Mouse (Mus musculus) T-helper 2 cell (primary cell): ENCODE results near the gene Arhgap17.

Experiments
- in situ Hi-C: fragments of 300-600 bp; cut with MboI, MseI; formaldehyde crosslinking; loops from one replicate; pipeline ENCODE4 v1.15.1; 2025; ENCODE audit warnings: high pct_unique_total_duplicates

Arhgap17 gene

DNA sequence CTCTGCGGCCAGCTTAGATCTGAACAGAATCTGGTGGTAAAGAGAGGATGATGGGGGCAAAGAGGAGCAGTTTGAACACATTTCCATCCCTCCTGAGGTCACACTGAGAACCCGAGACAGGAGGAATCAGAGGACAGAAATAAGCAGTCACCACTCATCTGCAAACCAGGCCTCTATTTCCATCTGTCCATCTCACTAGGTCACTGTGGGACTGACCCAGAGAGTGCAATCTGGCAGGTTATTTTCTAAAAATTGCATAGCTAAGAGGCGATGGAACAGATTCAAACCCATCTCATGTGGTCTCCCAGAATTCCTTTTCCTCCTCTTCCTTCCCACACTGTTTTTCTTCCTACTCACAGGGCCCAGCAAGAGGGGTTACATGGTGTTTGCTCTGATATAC lies 81.8 kb downstream of the Arhgap17 start:
- in situ Hi-C loops = no loop called here

DNA sequence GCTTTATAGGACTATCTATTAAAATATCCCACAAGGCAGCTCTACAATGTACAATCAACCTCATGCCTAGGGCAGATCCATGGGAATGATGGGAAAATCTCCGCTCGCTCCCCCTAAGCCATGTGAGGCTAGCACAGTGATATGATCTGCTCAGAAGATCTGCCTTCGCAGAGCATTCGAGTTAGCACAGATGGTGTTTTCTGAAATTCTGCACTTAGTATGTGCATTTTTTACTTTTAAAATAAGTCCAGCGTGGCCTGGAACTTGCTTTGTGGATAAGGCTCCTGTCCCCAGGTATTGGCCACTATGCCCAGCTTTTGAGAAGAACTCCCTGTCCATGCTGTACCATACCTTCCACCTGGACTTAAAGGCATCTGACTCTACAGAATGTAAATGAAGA lies 83.8 kb downstream of the Arhgap17 start:
- in situ Hi-C loops = no loop called here

DNA sequence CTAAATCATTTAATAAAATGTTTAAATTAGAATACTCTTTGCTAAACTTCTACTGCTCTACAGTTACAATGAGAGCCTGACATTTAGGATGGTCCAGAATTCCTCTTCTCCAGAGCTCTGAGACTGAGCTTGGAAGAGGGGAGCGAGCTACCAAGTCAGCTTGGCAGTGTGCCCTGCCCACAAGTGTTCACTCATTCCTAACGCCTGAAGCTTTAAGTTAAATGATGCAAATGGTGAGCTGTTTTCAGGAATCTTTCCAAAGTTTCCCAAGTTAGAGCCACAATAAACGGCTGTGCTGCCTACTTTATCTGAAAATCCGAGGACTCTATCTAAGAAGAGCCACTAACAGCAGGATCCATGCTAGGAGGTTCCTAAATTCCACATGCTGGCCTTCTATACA lies 85.9 kb downstream of the Arhgap17 start:
- in situ Hi-C loops = no loop called here

DNA sequence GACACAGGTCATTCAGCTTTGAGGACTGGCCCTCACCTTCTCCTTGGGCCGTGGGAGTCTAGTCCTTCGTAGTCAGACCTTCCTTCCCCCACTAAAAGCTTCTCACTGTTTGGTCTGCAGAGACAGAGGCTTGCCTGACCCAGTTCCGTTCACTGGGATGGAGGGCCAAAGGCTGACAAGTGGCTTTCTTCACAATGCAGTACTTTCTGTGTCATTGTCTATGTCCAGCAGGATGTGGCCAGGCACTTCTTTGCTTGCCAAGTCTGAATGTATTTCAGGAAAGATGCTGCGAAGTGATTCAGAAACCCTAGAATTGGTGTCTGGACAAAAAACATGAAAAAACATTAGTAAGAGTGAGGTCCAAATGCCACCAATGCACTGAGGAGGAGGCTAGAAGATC lies 89.9 kb downstream of the Arhgap17 start:
- in situ Hi-C loops = no loop called here

DNA sequence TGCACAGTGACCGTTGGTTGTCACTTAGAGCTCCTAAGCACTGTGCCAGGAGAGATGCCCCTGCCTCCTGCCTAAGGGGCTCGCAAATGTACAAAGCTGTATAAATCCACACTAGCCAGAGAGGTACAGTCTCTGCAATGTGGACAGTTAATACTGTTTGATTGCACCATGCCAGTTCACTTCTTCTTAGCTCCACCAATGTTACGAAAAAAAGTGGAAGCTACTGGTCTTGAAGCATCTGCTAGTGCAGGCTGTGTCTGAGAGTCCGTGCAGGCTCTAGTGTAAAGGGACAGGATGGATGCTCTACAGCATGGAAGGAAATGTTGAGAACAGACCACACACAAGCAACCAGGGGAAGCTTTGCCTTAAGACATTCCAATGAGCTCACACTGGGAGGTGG lies 93.1 kb downstream of the Arhgap17 start:
- in situ Hi-C loops = no loop called here

DNA sequence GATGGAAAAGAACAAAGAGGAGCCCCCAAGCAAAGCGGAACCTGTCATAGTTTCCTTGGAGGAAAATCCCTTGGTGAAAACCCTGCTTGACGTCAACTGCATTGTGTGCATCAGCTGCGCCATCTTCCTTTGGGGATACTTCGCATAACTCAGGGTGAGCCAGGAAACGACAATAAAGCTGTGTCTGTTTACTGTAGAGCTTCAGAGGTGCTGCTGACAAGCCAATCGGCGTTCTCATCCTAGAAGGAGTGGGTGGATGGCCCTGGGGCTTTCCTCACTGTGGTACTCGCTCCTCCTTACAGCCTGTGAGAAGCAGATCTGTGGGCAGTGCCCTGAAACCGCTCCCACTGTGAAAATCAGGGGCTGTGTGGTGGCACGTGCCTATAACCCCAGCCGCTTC lies 96.7 kb downstream of the Arhgap17 start:
- in situ Hi-C loops = no loop called here

DNA sequence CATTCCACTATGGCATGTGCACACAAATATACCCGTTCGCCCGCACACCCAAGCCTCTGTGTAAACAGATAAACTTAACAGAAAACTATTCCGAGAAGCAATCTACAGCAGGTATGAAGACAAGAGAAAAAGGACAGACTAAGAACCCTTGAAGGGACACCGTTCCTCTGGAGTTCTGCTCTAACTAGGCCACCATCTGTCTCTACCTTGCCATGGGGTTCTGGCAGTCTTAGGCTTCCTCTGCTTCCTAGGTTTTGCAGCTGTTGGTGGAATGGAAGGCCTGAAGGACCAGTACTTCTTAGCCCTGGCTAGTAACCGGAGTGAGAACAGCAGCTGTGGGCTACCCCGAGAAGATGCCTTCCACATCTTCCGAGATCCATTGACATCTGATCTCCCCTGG lies 111.6 kb downstream of the Arhgap17 start:
- in situ Hi-C loops = no loop called here

DNA sequence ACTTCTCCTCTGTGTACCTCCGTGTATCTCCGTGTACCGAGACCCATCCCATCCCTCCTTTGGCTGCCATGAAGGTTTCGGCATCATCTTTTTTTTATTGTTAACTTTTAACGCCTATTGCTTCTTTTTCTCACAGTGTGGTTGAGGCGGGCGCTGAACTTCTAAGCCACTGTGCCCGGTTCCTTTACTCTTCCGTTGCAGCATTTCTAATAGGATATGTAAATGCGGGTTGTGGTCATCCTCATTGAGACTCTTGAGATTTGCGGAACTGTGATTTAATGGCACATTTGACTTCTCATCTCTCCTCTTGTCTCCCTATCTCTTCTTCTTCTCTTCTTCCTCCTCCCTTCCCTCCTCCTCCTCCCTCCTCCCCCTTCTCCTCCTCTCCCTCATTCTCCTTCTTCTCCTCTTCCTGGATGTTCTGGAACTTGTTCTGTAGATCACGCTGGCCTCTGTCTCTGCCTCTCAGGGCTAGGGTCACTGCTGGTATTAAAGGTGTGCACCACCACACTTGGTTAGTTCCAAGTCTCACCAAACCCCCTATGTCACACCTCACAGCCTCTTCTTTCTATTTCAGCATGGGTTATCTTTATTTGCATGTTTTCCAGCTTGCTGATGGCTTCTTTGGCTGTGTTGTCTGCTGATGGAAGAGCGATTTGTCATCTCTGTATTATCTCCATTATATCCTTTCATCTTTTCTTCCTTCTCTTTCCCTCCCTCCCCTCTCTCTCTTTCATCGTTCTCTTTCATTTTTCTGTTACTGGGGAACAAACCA lies 115.3 kb downstream of the Arhgap17 start:
- in situ Hi-C loops = no loop called here

DNA sequence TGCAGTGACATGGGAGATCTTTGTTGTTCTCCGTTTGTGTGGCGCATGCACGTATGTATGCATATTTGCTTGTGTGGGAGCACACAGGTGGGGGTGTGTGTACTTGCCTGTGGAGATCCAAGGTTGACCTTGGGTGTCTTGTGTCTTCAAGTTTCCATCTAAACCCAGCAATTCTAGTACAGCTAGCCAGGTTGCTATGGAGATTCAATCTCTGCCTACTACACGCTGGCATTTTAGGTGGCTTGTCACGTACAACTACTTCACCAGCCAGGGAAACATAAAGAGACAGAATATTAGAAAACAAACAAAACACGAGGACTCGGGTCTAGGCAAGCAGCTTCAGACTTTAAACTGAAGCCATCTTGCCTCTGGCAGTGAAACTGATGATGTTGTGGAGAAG lies 116.3 kb downstream of the Arhgap17 start:
- in situ Hi-C loops = no loop called here

DNA sequence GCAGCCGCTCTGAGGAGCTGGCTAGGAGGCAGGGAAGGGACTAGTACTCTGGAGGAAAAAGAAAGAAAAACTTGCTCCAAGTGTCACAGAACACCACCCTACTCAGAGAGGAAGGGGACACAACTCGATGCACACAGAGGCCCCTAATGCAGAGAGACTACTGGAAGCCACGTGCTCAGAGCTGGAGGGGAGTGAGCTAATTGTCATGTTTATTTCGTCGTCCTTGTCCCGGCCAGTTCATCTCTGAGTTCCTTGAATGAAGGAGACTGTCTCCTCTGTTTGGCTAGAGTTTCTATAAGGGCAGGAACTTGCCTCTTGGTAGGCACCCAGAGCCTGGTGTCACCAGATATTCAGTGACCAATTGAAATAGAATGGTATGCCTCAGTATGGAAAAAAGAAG lies 118.4 kb downstream of the Arhgap17 start:
- in situ Hi-C loops = no loop called here

DNA sequence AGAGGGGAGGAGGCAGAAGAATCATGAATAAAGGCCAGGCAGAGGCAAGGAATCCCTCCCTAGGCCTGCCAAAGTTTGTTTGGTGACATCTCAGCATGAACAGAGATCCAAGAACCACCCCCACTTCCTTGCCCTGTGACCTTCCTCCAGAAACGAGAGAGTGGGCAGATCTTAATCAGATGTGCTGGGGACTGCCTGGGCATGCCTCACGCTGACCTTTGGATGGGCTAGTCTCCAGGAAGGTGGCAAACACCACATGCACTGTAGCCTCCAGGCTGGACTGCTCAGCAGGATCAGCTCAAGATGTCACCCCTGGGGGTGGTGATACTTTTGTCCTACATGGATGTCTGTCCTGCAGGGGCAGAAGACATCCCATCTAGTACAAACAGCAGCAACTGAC lies 121.5 kb downstream of the Arhgap17 start:
- in situ Hi-C loops = no loop called here

DNA sequence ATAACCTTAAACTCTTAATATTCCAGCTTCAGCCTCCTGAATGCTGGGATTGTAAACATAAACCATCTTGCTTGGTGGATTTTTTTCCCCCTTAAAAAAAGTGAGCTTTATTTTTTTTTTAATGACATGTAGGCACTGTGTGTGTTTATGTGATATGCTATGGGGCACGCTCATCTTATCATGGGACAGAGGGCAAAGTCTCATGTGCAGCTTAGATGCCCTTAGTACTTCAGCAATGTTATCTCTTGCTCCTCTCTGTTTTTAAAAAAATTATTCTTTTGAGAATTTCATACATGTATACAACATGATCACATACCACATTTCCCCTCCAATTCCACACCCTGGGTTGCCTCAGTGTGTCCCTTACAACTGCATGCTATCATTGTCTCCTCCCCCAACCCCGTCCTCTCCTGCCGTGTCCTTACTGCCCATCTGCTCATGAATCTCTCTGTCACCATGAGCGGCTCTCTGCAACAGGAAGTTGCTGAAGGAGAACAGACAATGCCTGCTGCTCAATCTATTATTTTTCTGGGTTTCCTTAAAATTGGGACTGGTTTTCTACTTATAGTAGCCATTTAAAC lies 123.1 kb downstream of the Arhgap17 start:
- in situ Hi-C loops = no loop called here

DNA sequence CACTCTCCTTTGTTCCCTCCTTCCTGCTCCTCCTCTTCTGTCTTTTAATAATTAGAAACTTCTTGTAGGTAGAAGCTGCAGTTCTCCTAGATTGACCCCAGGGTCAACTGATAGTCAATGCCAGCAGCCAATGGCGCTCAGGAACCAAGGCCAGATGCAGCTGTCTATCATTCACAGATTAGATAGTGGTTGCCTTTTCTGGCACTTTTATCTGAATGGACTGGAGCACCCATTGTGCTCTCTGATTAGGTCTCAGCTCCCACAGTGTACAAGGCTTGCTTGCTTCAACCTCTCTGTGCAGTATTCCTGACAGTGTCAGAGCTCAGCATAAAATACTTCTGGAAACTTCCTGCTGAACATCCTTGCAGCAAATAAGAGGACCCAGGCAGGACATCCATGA lies 124.9 kb downstream of the Arhgap17 start:
- in situ Hi-C loops = no loop called here

DNA sequence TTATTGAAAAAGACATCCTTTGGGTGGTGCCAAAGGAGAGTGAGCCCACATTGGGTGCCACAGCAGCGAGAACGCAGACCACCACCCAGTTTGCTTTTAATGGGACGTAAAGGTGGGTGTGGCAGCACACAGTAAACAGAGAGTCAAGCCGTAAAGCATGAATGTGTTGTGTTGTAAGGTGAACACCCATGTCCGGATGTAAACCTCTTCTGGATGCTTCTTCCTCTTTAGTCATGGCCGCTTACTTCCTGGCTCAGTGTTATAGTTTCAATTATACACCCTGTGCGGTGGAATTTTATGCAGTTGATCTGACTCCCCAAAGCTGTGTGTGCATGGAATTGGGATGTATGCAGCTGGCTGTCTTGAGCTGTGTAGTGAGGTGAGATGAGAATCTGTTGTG lies 127.5 kb downstream of the Arhgap17 start:
- in situ Hi-C loops = no loop called here

DNA sequence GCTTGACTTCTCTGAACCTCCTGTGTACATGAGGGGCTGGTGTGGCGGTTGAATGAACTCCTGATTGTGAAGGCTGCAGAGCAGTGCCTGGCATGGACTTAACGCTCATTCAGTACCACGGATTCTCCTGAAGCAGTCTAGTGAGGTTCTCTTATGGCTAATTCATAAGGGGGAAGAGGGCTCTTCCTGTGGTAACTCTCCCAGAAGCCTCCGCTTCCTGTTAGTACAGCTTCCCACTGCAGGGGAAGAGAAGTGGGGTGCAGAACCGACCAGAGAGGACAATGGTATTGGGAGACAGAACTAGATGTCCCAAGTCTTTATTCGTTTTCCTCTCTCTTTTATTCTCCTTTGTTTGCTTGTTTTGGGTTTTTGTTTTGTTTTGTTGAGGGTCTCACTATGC lies 129.7 kb downstream of the Arhgap17 start:
- in situ Hi-C loops = no loop called here

DNA sequence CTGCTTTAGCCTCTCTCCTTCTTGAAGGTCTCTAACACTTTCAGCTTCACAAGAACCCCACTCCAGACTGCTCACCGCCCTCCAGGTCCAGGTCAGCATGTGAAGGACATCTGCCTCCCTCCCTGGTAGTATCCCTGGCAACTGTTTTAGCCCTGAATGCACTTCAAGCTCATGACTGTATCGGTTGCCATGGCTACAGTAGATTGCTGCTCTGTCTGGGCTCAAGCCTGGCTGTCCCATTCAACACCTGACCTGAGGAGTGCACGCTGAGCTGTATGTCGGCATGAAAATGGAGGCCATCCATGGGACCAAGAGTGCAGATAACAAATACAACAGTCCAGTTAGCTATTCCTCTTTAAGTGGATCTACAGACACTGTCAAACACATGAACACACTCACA lies 131.1 kb downstream of the Arhgap17 start:
- in situ Hi-C loops = no loop called here

DNA sequence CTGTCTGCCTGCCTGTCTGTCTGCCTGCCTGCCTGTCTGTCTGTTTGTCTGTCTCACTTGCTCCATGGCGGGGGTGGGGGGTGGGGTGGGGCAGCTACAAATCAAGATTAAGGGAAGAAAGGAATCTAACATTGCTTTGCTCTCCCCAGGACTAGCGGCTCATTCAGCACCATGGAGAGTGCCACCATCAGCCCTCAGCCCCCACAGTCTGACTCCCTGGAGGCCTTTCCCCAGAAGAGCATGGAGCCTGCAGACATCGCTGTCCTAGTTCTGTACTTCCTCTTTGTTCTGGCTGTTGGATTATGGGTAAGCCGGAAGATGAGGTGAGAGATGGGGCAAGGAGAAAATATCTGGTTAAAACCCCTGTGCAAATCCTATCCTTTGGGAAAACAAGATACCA lies 134.3 kb downstream of the Arhgap17 start:
- in situ Hi-C loops = no loop called here
